Mouse (Mus musculus) spleen, embryonic (tissue): ENCODE measurements at regions not wholly inside any gene's neighbourhood (a gene's known extent, or its start where the extent isn't known, plus 50 kb on each side); places are given as distances from the start of the nearest gene placed in this dataset.

Experiments used
- CTCF ChIA-PET: fragments of 350-600 bp; sonication (Branson Sonifier 250); formaldehyde crosslinking; loops from one replicate; lab custom pipeline; 2022; lab: Charles Lee

DNA sequence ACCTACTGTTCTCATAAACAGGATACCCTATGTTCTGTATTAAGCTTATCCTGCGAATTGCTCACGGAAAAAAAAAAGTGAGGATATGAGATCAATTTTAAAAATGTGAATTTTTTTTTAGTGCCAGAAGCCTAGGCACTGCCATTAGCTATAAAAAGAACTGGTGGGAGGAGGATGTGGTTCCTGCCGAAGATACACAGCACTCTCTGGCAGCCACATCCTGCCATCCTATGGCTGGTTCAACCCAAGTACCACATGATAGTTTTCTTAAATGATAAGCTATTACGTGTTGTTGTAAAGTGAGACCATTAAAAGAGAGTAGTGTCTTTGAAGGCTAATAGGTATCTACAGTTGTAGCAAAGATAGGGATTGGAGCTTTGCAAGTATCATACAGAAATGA is 58.2 kb upstream of the Ppp3ca start:
- CTCF ChIA-PET: no interaction called here

DNA sequence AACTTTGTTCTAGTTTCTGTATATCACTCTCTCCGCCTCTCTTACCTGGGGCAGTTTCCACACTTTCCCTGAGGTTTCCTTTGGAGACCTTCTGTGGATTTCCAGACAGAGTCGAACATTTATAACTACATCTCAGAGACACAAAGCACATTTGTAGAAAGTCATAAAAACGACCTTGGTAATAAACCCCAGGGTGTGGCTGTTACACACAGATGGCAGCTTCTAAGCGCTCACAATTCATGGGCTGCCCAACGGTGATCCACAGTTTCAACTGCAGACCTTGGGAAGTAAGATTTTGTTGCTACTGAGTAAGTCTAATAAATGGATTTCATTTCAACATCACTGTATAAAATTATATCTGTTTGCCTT is 59.4 kb upstream of the Ppp3ca start:
- CTCF ChIA-PET: interaction anchor here (0.6 kb wide), 2 partner anchors 17 to 31 kb away, joined by 3 to 4 read pairs; no protein-coding TSS in a partner anchor

DNA sequence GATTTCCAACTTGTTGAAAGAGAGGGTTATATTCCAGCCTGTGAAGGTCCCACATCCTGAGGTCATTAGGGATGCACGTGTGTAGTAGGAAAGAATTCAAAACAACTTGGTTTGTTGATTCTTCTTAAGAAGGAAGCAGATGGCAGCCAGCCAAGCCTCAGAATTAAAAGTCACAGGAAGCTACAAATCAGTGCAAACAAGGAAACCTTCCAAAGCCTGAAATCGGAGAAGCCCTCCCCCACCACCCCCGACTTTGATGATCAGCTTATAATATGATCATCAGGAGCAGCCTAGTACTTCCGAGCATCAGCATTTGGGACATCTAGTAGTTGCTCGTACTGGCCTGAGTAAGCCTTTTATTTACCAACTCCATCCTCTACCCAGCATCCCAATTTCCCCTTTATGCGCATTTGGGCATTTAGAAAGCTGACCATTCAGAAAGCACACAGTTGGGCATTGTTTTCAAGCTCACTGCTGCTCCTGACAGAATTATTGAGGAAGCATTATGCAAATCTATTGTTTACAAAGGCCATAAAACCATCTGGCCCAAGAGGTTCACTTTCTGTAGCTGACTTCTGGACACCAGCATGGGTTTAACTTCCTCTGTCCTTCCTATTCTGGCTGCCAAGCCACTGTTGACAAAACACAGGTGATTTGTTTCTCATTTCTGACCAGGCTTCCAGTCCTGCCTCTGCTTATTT is 59.9 kb upstream of the Ppp3ca start:
- CTCF ChIA-PET: no interaction called here

DNA sequence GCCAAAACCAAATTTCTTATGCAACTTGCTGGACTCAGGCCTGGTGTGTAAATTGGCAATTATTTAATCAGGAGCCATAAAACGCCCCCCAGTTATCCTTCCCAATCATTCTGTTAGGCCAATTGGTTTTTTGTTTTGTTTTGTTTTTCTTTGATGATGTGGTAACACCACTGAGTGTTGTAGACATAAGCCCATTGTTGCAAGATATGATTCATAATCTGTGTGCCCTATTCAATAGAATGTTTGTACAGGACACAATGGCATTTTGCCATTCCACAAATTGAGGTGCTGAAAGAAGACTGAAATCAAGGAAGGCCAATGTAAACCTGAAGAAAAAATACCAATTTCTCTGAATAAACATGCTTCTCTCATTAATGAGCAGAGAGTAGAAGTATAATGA is 68.2 kb upstream of the Ppp3ca start:
- CTCF ChIA-PET: no interaction called here

DNA sequence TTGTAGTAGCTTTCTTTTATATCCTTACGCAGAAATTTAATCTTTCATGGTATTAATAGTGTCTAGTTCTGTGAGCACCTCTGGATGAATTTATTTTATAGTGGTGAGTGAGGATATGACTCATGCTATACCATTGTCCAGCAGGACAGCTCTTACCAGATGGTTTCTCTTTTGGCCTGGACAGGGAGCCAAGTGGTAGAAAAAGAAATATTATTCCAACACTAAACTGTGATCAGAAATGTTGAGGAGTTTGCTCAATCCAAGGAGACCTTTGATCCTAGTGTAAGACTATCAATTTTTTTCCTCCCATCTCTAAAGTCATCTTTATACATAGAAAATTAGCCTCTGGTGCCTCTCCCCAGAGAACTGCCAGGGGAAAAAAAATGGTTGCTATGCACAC is 86.0 kb upstream of the Ppp3ca start:
- CTCF ChIA-PET: no interaction called here

DNA sequence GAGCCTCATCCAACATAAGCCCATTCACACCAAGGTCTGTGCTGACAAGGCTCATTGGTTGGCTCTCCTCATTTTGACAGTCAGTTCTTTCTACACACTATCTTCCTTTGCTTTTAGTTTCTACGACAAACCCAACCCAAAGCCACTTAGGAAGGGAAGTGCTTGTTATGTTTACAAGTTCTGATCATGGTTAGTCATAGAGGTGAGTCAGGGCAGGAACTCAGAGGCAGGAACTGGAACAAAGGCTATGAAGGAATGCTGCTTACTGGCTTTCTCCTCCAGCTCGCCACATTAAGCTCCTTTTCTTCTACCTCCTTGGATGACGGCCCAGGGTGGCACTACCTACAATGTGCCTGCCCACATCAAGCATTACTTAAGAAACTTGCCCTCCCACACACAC is 91.9 kb upstream of the Ppp3ca start:
- CTCF ChIA-PET: interaction anchor here (0.7 kb wide), 1 partner anchor 373 kb away, joined by 6 read pairs; no protein-coding TSS in a partner anchor

DNA sequence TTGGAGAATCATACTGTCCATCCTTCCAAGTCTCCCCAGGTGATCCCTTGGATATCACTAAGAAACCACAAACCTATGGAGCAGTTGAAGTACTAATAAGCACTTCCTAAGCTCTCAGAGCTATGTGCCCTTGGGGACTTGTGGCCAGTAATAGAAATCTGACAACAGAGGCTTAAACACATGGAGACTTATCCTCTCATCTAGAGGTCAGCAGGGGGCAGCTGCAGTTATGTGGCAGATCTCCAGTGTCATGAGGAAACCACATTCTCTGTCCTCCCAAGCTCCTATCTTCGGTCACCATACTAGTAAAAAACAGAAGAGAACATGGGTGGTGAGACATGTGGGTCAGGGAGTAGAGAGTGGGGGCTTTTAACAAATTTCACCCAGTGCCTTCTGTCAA is 99.4 kb upstream of the Ppp3ca start:
- CTCF ChIA-PET: no interaction called here

DNA sequence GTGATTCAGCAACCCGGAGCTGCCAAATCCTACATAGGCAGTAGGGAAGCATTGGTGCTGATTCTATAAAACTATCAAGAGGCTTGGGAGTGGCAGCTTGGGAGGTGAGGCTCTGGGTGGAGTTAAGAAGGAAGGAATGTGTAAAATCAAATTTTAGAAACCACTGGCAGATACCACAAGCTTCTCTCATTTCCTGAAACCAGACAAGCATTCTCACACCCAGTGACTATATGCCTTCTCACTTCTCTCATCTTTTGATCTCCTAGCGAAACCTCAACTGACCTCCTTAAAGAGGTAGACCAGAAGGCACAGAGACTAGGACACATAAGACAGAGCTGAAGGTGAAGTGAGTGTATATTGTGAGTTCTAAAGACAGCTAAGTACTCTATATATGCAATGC is 113.4 kb upstream of the Ppp3ca start:
- CTCF ChIA-PET: interaction anchor here (1.1 kb wide), 1 partner anchor 24 kb away, joined by 3 read pairs; no protein-coding TSS in a partner anchor

DNA sequence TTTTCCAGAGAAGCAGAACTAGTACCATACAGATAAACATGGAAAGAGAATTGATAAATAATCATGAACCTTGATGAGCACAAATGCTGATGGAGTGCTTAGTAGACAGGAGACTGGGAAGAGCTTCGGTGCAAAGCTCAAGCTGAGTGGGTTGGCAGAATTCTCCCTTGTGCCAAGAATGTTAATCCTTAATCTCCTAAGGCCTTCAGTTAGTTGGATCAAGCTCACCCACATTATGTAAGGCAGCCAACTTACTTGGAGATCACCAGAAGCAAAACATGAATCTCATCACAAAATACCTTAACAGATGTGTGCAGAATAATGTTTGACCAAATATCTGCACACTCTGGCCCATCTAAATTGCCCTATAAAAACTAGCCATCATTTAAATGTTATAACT is 120.5 kb upstream of the Ppp3ca start:
- CTCF ChIA-PET: no interaction called here

DNA sequence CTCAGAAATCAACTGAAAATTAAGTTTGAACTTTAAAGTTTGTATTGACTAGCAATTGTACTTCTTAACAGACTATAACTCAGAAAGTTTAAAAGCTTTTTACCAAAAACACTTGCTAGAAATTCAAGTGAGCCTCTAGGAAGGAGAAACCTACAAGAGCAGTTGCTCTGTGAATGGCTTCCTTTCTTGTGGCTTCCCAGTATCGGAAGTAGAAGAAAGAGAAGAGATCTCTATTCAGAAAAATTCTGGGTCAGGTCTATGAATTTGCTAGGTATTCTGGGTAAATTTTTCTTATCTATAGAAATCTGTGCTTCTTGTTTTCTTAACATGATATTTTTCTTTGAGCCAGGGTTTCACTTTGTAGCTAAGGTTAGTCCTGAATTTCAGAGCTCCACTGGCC is 138.3 kb upstream of the Ppp3ca start:
- CTCF ChIA-PET: no interaction called here

DNA sequence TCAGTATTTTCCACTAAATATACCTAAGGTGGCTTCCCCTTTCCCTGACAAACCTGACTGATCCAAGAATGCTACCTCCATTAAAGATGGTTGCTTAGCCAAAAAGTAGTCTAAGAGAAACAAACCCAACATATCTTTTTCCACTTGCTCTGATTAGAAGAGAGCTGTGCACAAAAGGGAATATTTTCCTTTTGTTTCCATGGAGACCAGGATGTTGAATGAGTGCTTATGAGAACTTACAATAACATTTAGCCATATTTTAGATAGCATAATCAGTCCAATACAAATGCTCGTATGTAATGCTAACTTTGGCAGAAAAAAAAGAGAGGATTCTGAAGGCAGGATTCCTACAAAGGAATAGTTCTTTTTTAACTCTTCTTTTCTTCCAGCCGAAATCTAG is 161.3 kb upstream of the Ppp3ca start:
- CTCF ChIA-PET: no interaction called here

DNA sequence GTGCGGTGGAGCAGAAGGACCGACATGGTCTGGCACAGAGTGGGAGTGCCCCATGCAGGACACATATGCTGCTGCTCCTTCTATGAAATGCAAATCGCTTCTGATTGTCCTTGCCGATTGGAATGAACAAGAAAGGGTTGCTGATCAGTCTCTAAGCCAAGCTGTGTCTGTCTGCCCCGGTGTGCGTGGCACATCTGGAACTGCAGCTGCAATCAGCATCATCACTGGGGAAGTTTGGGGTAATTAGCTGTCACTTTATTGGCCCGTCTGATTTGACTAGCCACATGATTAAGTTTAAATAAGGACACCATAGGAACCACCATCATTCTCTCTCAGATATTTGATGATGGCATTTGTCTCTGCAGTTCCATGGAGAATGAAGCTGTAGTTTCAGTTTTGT is 162.9 kb upstream of the Ppp3ca start:
- CTCF ChIA-PET: interaction anchor here (0.7 kb wide), 1 partner anchor 70 kb away, joined by 3 read pairs; no protein-coding TSS in a partner anchor

DNA sequence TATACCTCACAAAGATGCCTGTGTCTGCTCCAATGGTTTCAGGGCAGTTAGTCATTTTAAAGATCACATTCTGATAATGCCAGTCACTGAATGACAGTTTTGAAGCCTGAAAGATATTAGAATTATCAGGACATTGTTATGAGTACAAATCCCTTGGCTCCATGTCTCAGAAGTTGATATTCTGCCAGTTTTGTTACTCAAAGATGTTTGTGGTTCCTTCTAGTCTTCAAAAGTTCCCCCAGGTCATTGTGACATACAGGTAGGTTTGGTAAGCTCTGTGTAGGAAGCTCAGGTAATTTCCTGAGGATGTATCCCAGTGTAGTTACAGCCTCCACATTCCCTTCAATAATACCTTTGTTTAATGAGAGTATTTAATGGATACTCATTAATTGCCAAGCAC is 169.0 kb upstream of the Bank1 start:
- CTCF ChIA-PET: no interaction called here

DNA sequence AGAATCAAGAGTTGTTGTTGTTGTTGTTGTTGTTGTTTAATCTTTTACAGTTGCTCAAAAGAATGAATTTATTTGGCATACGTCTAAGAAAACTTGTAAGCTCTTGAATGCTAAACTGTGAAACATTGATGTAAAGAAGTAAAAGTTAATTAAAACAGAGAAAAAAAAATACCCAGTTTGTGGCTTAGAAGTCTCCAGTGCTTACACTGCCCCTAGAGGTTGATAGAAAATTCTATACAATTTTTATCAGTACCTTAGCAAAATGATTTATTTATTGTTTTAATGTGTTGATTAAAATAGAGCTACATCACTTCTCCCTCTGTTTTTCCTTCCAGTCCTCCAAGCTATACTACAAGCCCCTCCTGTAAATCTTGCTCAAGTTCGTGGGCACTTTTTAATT is 165.8 kb upstream of the Bank1 start:
- CTCF ChIA-PET: interaction anchor here (0.6 to 0.7 kb wide), 2 partner anchors 15 to 74 kb away, joined by 3 read pairs; no protein-coding TSS in a partner anchor

DNA sequence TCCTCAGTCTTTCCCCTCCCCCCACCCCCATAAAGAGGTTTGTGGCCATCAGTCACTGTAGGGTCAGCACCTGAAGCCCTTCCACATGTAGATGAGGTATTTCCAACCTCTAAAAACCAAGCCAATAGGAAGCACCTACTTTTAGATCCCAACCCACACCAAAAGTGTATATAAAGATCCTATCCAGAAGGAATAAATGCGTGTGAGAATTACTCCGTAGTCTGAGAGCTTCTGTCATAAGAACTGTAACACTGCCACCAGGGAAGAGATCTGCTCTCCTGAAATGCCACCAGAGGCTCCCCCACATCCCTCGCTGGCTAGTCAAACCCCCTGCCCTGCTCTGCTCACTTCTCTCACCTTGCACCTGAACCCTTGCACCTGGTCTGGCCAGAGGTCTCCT is 145.8 kb upstream of the Bank1 start:
- CTCF ChIA-PET: no interaction called here

DNA sequence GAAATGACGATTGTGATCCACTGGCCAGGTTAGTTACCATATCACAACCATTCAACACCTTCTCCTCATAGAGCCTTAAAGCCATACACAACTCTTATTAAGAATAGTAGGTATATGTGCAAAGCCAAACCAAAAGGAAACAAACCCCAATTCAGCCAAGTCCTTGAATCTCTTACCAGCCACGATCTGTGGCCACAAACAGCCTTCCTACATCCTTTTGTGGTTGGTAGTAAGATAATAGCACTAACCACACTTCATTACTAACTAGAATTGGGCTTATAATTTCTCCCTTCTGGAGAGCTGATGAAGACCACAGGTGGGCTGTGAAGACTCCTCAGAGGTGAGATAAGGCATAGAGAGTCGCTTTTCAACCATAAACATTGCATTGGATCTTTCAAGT is 136.9 kb upstream of the Bank1 start:
- CTCF ChIA-PET: no interaction called here

DNA sequence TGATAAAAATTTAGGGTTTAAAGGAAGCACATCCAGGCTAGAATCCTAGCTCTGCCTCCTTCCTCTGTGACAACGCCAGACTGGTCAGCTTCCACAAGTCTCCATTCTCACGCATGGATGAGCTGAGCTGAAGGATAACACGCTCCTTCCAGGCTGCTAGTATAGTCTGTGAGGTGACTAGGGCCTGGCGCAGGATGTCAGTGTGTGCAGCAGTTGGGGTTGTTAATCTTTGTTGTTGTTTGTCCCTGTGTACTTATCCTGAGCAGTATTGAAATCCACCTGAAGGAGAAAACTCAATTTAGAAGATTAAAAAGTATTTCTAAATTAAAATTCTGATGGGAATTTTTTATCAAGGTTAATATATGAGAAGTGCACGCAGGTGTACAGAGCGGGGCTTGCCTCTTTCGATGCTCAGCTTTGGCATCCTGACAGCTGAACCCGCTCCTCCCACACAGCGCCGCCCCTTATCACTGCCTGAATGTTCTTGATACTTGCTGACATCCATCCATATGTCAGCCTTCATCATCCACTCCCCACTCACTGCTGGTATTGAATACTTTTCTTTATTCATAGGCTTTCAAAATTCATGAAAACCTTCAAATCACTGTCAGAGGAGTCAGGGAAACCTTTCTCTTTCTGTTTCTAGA is 130.7 kb upstream of the Bank1 start:
- CTCF ChIA-PET: no interaction called here

DNA sequence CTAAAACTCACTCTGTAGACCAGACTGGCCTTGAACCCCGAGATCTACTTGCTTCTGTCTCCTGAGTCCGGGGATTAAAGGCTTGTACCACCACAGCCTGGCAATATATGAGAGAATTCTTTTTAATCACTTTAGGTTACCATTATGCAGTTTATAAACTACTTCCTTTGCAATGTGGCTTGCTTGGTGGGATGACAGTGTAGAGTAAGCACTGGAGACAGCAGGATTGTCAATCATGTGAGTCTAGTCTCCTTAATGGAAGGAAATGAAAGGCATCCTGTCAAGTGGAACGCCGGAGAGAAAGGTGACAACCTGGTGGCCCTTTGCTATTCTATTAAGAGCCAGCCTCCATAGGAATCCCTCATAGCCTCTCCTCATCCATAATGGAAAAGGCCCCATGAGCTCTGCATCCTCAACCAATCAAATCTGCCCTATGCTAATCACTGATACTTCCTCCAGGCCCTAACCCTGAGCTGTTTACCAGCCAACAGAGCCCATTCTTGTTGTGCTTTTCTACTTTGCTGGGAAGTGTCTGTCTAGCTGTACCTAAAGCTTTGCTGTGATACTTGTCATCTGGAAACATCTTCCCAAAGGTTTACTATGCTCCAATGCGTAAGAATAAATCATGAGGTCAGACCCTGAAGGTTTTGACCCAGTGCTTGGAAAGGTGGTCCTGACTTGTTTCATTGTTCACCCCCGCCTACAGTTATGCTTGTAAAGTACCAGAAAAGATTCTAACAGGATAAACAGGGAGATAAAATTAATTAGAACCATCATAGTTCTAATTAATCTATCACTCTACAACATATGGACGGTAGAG is 130.0 kb upstream of the Bank1 start:
- CTCF ChIA-PET: no interaction called here

DNA sequence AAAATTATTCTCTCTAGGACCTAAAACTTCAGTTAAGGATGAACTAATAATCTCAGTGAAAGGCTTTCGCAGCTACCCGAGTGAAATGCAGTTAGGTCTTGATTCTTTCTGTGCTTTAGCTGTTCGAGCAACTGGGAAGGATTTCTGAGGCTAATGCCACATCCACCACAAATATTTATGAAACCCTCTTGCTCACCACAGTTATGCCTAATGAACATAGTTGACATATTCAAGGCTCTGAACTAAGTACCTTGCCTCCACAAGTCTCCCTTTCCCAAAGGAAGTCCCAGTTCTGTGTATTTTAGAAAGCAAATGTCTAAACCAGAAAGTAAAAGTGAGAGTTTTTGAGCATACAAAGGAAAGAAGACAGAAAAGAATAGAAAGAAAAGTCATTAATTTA is 129.1 kb upstream of the Bank1 start:
- CTCF ChIA-PET: interaction anchor here (0.7 kb wide), 1 partner anchor 56 kb away, joined by 3 read pairs; no protein-coding TSS in a partner anchor

DNA sequence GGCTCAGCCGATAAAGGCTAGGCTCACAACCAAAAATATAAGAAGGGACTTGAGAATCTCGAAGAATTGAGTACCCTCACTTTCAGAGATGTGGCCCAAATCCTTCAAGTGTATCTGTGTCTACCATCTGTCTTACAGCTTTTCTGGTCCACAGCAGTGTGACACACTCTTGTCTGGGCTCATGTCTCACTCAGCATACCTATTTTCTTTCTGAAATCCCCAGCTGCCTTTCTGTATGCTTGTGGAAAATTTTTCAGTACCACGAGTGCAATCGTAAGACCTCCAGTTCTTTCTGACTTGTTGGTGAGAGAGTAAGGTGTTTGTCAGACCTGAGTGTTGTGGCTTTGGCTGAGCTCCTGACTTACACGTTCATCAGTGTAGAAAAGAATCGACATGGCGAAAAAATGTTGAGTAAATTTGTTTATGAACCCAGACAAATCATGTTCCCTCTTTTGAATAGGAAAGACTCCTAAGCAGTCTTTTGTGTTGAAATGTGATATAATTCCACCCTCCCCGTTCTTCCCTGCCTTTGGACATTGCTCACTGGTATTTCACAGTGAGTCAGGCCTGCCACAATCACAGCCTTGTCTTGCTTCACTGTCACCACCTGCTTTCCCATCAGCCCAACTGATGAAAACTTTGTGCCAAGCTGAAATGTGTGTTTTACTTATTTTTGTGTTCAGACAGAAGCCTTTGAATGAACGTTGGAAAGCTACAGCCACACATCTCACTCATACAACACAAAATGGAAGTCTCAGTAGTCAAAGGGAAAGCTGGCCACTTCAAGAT is 125.3 kb upstream of the Bank1 start:
- CTCF ChIA-PET: interaction anchor here (0.6 kb wide), 1 partner anchor 157 kb away, joined by 4 read pairs; no protein-coding TSS in a partner anchor

DNA sequence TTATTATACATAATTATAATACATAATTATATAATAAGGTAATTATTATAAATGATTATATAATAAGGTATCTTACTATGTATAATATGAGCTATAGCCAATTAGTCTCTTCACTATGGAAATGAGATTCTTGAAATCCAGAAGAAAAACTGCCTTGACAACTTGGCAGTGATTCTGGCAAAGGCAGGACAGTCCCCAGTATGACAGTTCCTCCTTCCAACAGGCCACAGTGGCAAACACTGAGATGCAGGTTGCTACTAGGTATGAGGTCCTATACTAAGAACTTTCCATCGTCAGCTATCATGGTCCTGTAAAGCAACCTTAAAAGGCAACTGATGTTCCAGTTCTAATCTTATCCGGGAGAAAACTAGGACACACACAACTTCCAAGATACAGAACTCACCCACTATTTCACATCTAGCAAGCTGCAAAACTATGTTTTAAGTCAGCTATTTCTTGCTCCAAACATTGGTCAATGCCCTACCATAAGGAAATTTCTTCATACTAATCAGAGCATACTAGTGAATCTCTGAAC is 124.6 kb upstream of the Bank1 start:
- CTCF ChIA-PET: no interaction called here
